Mouse (Mus musculus): ENCODE measurements around the gene Atp8b3.

DNA sequence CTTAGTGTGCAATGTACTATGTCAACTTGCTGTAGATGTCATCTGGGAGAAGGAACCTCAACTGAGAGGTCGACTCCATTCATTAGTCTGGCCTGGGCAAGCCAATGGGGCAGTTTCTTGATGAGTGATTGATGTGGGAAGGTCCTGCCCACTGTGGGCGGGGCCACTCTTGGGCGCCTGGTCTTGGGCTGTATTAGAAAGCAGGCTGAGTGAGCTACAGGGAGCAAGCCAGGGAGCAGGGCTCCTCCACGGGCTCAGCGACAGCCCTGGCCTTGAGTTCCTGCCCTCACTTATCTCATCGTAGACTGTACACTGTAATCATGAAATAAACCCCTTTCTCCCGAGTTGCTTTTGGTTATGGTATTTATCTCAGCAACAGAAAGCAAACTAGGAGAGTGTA is 5.2 kb downstream of the Atp8b3 start:
- TF ChIP-seq CTCF (IDR thresholded peaks at IDR 0.05; ENCODE audit: extremely low read depth, insufficient read depth, low read length), result no peak
- TF ChIP-seq POLR2A (IDR thresholded peaks at IDR 0.05; ENCODE audit: extremely low read depth, insufficient read depth, low read length), result no peak
